Mouse (Mus musculus) hindbrain, embryonic 11.5 days (tissue): ENCODE measurements around the gene Ctsg. TPM values are rescaled to one million over a fixed set of nuclear protein-coding genes. Genes with fewer than 3 reads are reported as not detected.
"Not testable (repeated sequence)": the region's sequence is repeated elsewhere in the genome, so short reads cannot be mapped to it uniquely, and the experiment has no call there.

ENCODE experiments used
- ATAC-seq: fragments of 200-750 bp; cut with Nextera tagmentation; 2 replicates; pipeline ENCODE4 v1.8.0; 2017; ENCODE audit warnings: mild to moderate bottlenecking, moderate TSS enrichment, moderate library complexity; ENCODE audit not compliant: low FRiP score
- DNase-seq: peaks from one replicate; pipeline ENCODE4 v3.0.0-alpha.2; 2015; ENCODE audit warnings: low spot score
- H3K27ac ChIP-seq: fragments of 300-500 bp; sonication (generic); 2 replicates; pipeline ENCODE4 v1.5.1; 2014; ENCODE audit warnings: mild to moderate bottlenecking, low read depth, low read length
- H3K27me3 ChIP-seq: fragments of 300-500 bp; sonication (generic); 2 replicates; pipeline ENCODE4 v1.6.1; 2014; ENCODE audit warnings: mild to moderate bottlenecking, low read length, moderate library complexity, mixed read lengths; ENCODE audit not compliant: control insufficient read depth, insufficient read depth
- H3K36me3 ChIP-seq: fragments of 300-500 bp; sonication (generic); 2 replicates; pipeline ENCODE4 v1.6.1; 2014; ENCODE audit warnings: mild to moderate bottlenecking, low read length, moderate library complexity, mixed read lengths; ENCODE audit not compliant: control insufficient read depth, insufficient read depth
- H3K4me1 ChIP-seq: fragments of 300-500 bp; sonication (generic); replicated peaks from 2 replicates; pipeline ENCODE4 v1.6.1; 2014; ENCODE audit warnings: low read length, mixed read lengths; ENCODE audit not compliant: control insufficient read depth, insufficient read depth
- H3K4me2 ChIP-seq: fragments of 300-500 bp; sonication (generic); replicated peaks from 2 replicates; pipeline ENCODE4 v1.6.1; 2014; ENCODE audit warnings: mild to moderate bottlenecking, low read depth, low read length
- H3K4me3 ChIP-seq: fragments of 300-500 bp; sonication (generic); 2 replicates; pipeline ENCODE4 v1.5.1; 2014; ENCODE audit warnings: low read depth, low read length
- H3K9ac ChIP-seq: fragments of 300-500 bp; sonication (generic); 2 replicates; pipeline ENCODE4 v1.6.1; 2014; ENCODE audit warnings: low read depth, low read length
- H3K9me3 ChIP-seq: fragments of 300-500 bp; sonication (generic); 2 replicates; pipeline ENCODE4 v1.6.1; 2016; ENCODE audit warnings: low read length; ENCODE audit not compliant: control insufficient read depth
- WGBS: fragments of 180-500 bp; shearing (Covaris S2); extraction: QIAGEN DNeasy Blood & Tissue Kit; methylation state at CpG from one replicate; pipeline ENCODE4 v1.1.7; 2014; 5-methylcytosine and 5-hydroxymethylcytosine counted together
- polyA plus RNA-seq: library from polyadenylated mRNA; unstranded; fragments of >200 nt; fragmentation: Nextera tagmentation; extraction: Ambion mirVana; gene quantifications from 2 replicates; pipeline ENCODE4 v1.2.1, GENCODE M21; 2014

Ctsg gene
- polyA plus RNA-seq, 1 experiment from 2014 or later: not detected

- Histone ChIP-seq H3K27ac (no peak overlapping the region), H3K9me3 (no peaks in the 10 kb centered on the region), H3K9ac (no peak overlapping the region), H3K4me3 (no peak overlapping the region), H3K4me1 (no peaks in the 10 kb centered on the region), H3K27me3 (no peaks in the 10 kb centered on the region), H3K36me3 (no peaks in the 10 kb centered on the region), H3K4me2 (no peak overlapping the region)
- DNase-seq: no peak
- ATAC-seq: no peak
- 78% methylated on average over 3 of the region's 3 CpGs for WGBS
Observed at GRCm38 (mm10) chr14:56103452-56103851, 1.1 kb upstream of the Ctsg start.

DNA sequence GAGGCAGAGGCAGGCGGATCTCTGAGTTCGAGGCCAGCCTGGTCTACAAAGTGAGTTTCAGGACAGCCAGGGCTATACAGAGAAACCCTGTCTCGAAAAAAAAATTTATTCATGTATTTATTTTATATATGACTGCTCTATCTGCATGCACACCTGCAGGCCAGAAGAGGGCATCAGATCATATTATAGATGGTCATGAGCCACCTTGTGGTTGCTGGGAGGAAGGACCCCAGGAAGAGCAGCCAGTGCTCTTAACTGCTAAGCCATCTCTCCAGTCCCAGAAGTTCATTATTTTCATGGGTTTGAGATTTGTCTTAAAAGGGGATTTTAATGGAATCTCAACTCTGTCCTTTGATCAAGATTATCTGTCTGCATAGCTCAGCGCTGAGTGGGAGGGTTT is 3.4 kb downstream of the Ctsg start:
- Histone ChIP-seq H3K27me3 (no peaks in the 10 kb centered on the region), H3K36me3 (no peaks in the 10 kb centered on the region), H3K9ac (no peak overlapping the region), H3K4me1 (no peaks in the 10 kb centered on the region), H3K4me3 (no peak overlapping the region), H3K27ac (no peak overlapping the region), H3K9me3 (no peaks in the 10 kb centered on the region), H3K4me2 (no peak overlapping the region)
- ATAC-seq (no peak), DNase-seq (peak; percentile 13)
- WGBS: 81% methylated on average over 4 of the region's 4 CpGs

DNA sequence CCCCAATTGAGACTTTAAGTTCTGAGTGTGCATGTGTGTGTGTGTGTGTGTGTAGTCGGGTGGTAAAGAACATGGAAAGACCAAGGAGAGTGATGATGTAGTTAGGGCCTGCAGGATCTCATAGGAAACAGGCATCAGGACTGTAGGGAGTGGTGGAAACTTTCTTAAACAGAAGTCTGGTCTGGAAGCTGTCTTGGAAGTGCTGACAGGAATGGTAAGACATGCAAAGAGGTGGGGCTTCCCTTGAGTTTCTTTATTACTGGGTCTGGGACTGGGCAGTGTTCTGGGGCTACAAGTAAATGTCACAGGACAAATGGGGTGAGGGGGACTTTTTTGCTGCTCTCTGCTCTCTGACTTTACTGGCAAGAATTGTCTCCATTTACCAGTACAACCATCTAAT is 4.8 kb downstream of the Ctsg start:
- no peak overlapping the region for H3K9ac ChIP-seq
- WGBS: 91% methylated on average over 1 of the region's 1 CpGs
- no peak overlapping the region for H3K4me2 ChIP-seq
- DNase-seq (no peak), ATAC-seq (no peak)
- H3K27me3 ChIP-seq: no peaks in the 10 kb centered on the region
- no peaks in the 10 kb centered on the region for H3K4me1 ChIP-seq
- no peaks in the 10 kb centered on the region for H3K9me3 ChIP-seq
- no peak overlapping the region for H3K4me3 ChIP-seq
- no peak overlapping the region for H3K27ac ChIP-seq
- no peaks in the 10 kb centered on the region for H3K36me3 ChIP-seq

DNA sequence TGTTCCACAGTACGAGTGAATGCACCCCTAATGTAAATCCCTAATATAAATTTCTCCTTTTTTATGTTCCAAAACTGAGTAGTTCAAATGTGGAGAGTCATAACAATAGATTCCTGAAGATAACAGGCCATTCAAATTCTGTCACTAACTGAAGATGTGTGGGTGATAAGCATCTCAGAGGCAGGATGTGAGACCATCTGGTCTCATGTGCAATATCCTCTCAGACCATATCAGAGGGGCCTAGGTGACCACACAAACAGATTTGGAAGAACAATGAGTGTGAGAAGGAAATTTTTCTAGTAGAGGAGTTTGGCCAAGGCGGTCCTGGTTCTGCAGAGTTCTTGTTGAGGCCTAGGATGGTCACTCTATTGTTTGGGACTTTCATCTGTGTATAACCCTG is 9.0 kb downstream of the Ctsg start:
- Histone ChIP-seq H3K9me3 (no peaks in the 10 kb centered on the region), H3K27me3 (no peaks in the 10 kb centered on the region), H3K9ac (no peak overlapping the region), H3K4me1 (no peaks in the 10 kb centered on the region), H3K4me2 (no peak overlapping the region), H3K4me3 (no peak overlapping the region), H3K36me3 (no peaks in the 10 kb centered on the region), H3K27ac (no peak overlapping the region)
- no peak for ATAC-seq
- DNase-seq: no peak
- 70% methylated on average over 2 of the region's 2 CpGs for WGBS

DNA sequence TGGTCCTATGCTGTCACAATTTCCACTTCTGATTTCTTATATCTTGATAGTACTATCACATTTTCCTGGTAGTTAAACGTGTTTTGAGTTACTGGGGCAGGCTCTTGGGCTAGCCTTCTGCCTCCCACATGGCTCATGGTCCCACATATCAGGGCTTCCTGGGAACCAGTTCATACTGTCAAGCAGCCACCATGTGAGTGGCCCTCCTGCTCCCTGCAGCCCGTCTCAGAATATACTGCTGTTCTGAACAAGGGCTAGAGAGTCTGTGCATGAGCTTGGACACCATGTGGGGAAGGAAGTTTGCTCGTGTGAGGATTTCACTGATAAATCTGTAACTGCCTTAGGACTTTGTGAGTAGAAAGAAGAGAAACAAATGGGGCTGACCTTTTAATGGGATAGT is 15.7 kb downstream of the Ctsg start:
- Histone ChIP-seq H3K4me1 (no peaks in the 10 kb centered on the region), H3K4me2 (no peak overlapping the region), H3K9ac (no peak overlapping the region), H3K36me3 (no peaks in the 10 kb centered on the region), H3K27ac (no peak overlapping the region), H3K27me3 (no peaks in the 10 kb centered on the region), H3K9me3 (no peaks in the 10 kb centered on the region), H3K4me3 (no peak overlapping the region)
- WGBS: 82% methylated on average over 3 of the region's 3 CpGs
- DNase-seq (no peak), ATAC-seq (no peak)

DNA sequence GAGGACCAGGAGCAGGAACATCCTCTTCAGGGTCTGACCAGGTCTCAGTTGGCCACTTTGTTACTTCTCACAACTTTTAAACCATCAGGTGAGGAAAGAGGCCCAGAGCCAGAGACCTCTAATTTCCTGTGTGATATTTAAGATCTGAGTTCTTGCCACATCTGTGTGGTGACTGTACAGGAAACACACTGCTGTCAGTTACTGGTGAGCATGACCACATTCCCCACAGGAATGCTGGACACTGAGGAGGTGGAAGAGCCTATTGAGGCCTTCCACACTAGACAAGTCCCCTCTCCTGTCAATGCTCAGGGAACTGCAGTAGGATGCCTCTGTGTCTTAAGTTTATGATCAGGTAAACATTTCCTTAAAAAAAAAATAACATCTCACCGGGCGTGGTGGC is 17.2 kb downstream of the Ctsg start, which contains the start of gene Mcpt8:
Gene Mcpt8 (minus strand): TSS at position 107 of the 400 bp plus-strand sequence.
- no peak for ATAC-seq
- WGBS: 96% methylated on average over 2 of the region's 2 CpGs
- Histone ChIP-seq H3K4me3 (no peak within 1 kb of the TSS), H3K36me3 (no peaks in the 10 kb centered on the region), H3K27me3 (no peaks in the 10 kb centered on the region), H3K9ac (no peak within 1 kb of the TSS), H3K4me1 (no peaks in the 10 kb centered on the region), H3K9me3 (no peaks in the 10 kb centered on the region), H3K27ac (no peak within 1 kb of the TSS), H3K4me2 (no peak within 1 kb of the TSS)
- no peak for DNase-seq

DNA sequence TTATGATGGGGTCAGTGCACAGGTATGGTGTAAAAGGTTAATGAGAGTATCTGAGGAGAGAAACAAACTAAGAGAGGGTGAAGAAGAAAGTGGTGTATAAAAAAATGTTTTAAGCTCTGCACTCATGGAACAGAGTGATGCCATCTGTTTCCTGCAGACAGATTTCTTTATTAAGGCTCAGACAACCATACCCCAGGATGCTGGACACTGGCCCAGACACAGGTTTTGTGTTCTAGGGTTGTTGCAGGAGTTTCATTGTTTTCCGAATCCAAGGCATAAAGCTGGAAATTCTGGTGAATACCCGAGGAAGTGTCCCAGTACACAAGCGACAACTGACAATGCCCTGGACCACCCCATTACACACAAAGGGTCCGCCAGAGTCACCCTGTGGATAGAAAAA is 20.4 kb downstream of the Ctsg start:
- DNase-seq (no peak), ATAC-seq (no peak)
- WGBS: 85% methylated on average over 4 of the region's 4 CpGs
- no peaks in the 10 kb centered on the region for H3K27me3 ChIP-seq
- H3K4me2 ChIP-seq: no peak overlapping the region
- H3K9me3 ChIP-seq: no peaks in the 10 kb centered on the region
- no peak overlapping the region for H3K27ac ChIP-seq
- no peaks in the 10 kb centered on the region for H3K36me3 ChIP-seq
- no peaks in the 10 kb centered on the region for H3K4me1 ChIP-seq
- H3K4me3 ChIP-seq: no peak overlapping the region
- no peak overlapping the region for H3K9ac ChIP-seq

DNA sequence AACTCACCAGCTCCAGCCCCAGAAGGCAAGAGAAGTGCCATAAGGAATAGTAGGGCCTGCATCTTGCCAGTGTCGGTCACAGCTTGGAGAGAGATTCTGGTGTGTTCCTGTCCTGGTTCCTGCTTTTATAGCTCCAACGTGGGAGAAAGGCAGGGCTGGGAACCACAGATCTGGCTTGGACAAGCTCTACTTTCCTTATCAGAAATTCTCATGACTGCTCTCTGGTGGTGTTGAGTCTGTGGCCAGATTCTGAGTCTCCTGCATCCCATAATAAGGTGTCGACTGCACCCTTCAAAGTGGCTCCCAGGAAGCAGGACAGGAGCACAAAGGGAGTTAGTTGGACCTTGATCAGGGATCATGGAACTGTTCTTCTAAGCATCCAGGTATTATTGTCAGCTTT is 40.2 kb downstream of the Ctsg start, which contains the start of gene Mcpt4:
Gene Mcpt4 (minus strand): TSS at position 101 of the 400 bp plus-strand sequence.
- not testable (repeated sequence) for H3K9ac ChIP-seq, H3K27ac ChIP-seq, H3K36me3 ChIP-seq, H3K27me3 ChIP-seq, H3K4me3 ChIP-seq, H3K9me3 ChIP-seq, H3K4me2 ChIP-seq, ATAC-seq, H3K4me1 ChIP-seq, DNase-seq
- 81% methylated on average over 3 of the region's 3 CpGs for WGBS

DNA sequence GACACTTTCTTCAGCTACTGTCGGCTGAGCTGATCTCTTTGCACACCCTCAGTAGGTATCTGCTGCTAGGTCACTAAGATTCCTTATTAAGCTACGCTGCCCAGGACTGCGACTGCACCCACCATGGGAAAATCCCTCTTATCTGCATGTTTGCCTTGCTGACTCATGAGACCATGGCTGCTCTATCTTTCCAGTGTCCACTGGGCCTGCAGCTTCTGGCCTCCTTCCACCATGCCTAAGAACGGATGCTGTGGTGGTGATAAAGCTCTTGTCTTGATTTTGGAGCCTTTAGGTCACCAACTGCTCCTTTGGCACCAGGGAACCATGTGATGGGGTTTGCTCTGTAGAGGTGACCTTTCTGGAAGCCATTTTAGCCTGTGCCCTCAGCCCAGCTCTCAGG is 44.7 kb downstream of the Ctsg start:
- no peaks in the 10 kb centered on the region for H3K27me3 ChIP-seq
- DNase-seq (no peak), ATAC-seq (no peak)
- H3K4me3 ChIP-seq: no peak overlapping the region
- no peaks in the 10 kb centered on the region for H3K9me3 ChIP-seq
- no peak overlapping the region for H3K27ac ChIP-seq
- no peak overlapping the region for H3K9ac ChIP-seq
- WGBS: 84% methylated on average over 4 of the region's 4 CpGs
- no peaks in the 10 kb centered on the region for H3K36me3 ChIP-seq
- no peak overlapping the region for H3K4me2 ChIP-seq
- no peaks in the 10 kb centered on the region for H3K4me1 ChIP-seq
